8 mouse cellular contexts compared by ENCODE assay signal in genomic region chr2:50306663-50307320, GRCm38 (mm10). TPM values are rescaled to one million over a fixed set of nuclear protein-coding genes. Genes with fewer than 3 reads are reported as not detected.
DNase-seq lines count a peak whose midpoint lies in the region; ATAC-seq and TF ChIP-seq lines count a peak whose summit lies in the region.

No protein-coding gene starts in this region.

- intact Hi-C loops in left cerebral cortex, postnatal 36 days (cut with DNase I) = loop anchor here (1.0 to 2.0 kb wide), 3 partner anchors 842 to 1609 kb away; partner anchors contain the start of gene Rnd3

- H3K36me3 ChIP-seq in hindbrain, embryonic 11.5 days (ENCODE audit: control insufficient read depth, insufficient read depth, low read length) = no peaks in the 10 kb centered on the region
- no peaks in the 10 kb centered on the region for H3K36me3 ChIP-seq in midbrain, postnatal 0 days (ENCODE audit: insufficient read depth, low read length)

- WGBS in hindbrain, embryonic 11.5 days = 55% methylated on average over 9 of the region's 9 CpGs
- WGBS in midbrain, postnatal 0 days = 37% methylated on average over 9 of the region's 9 CpGs

- no peaks in the 10 kb centered on the region for H3K4me1 ChIP-seq in hindbrain, embryonic 11.5 days (replicated peaks; ENCODE audit: control insufficient read depth, insufficient read depth, low read length)
- no peaks in the 10 kb centered on the region for H3K4me1 ChIP-seq in midbrain, postnatal 0 days (ENCODE audit: insufficient read depth, low read length)

- H3K4me3 ChIP-seq in hindbrain, embryonic 11.5 days (ENCODE audit: low read depth, low read length) = no peak overlapping the region
- H3K4me3 ChIP-seq in midbrain, postnatal 0 days (ENCODE audit: low read depth, low read length) = no peak overlapping the region

- H3K27me3 ChIP-seq in hindbrain, embryonic 11.5 days (ENCODE audit: control insufficient read depth, insufficient read depth, low read length) = no peaks in the 10 kb centered on the region
- no peaks in the 10 kb centered on the region for H3K27me3 ChIP-seq in midbrain, postnatal 0 days (ENCODE audit: insufficient read depth, low read length)

- H3K9me3 ChIP-seq in hindbrain, embryonic 11.5 days (ENCODE audit: control insufficient read depth, low read length) = no peaks in the 10 kb centered on the region
- no peaks in the 10 kb centered on the region for H3K9me3 ChIP-seq in midbrain, postnatal 0 days (ENCODE audit: low read length)

- no peak overlapping the region for H3K9ac ChIP-seq in hindbrain, embryonic 11.5 days (ENCODE audit: low read depth, low read length)
- H3K9ac ChIP-seq in midbrain, postnatal 0 days (replicated peaks; ENCODE audit: low read length, poor library complexity, severe bottlenecking) = no peak overlapping the region

- ATAC-seq in hindbrain, embryonic 11.5 days (ENCODE audit: low FRiP score) = 0 out of 2 replicates have a peak, but pooled peaks have one; percentile 71
- ATAC-seq in midbrain, postnatal 0 days (ENCODE audit: low FRiP score) = 0 out of 2 replicates have a peak, but pooled peaks have one; percentile 56
- ATAC-seq in megakaryocyte, adult 5-6 weeks (ENCODE audit: poor library complexity, severe bottlenecking) = no peak; the same call in 1 of the 2 replicates

- no peak overlapping the region for H3K4me2 ChIP-seq in hindbrain, embryonic 11.5 days (replicated peaks; ENCODE audit: low read depth, low read length)
- H3K4me2 ChIP-seq in midbrain, postnatal 0 days (ENCODE audit: low read depth, low read length, poor library complexity, severe bottlenecking) = peak overlapping the region; percentile 26; the same call in 1 of the 2 replicates

- peak; percentile 56 to 67 for DNase-seq in right cerebral cortex, adult 2 months (ENCODE audit: low spot score in 2 of 2)
- no peak for DNase-seq in right cerebral cortex, postnatal 25 days
- DNase-seq in R1 (ENCODE audit: low read depth, low spot score) = peak; percentile 58
- peak; percentile 66 for DNase-seq in embryo, embryonic 11.5 days (ENCODE audit: low read depth, low spot score)
- DNase-seq in hindbrain, embryonic 11.5 days (ENCODE audit: low spot score) = peak; percentile 73
- DNase-seq in left cerebral cortex, postnatal 36 days (ENCODE audit: low spot score in 2 of 2) = peak; percentile 7 to 27
- peak; percentile 90 for DNase-seq in midbrain, postnatal 0 days (ENCODE audit: low spot score)

- peak; percentile 97 for TF ChIP-seq CTCF in midbrain, postnatal 0 days (IDR thresholded peaks at IDR 0.05)

- no peak overlapping the region for H3K27ac ChIP-seq in hindbrain, embryonic 11.5 days (ENCODE audit: low read depth, low read length)
- no peak overlapping the region for H3K27ac ChIP-seq in midbrain, postnatal 0 days (ENCODE audit: low read depth, low read length)

RNA-seq across cellular contexts. Expression of gene Mmadhc, which starts 10.2 kb away (rescaled TPM):
- 179 and 184 TPM in 2 replicates for polyA plus RNA-seq in hindbrain, embryonic 11.5 days (2014; fragmentation: Nextera tagmentation; extraction: Ambion mirVana)
- total RNA-seq in left cerebral cortex, postnatal 36 days (2021) = 10 to 100 TPM; 49.8 to 50.2 TPM
- total RNA-seq in midbrain, postnatal 0 days (2014; rRNA removed) = 56.8 and 58.0 TPM in 2 replicates
- 126 and 130 TPM in 2 replicates for polyA plus RNA-seq in midbrain, postnatal 0 days (2015; fragmentation: Nextera tagmentation; extraction: Ambion mirVana)
- 76.9 and 77.0 TPM in 2 replicates for total RNA-seq in megakaryocyte, adult 5-6 weeks (2015)
- 45.9 and 62.3 TPM in 2 replicates for total RNA-seq in megakaryocyte, adult 5-6 weeks (2017)
